Mouse (Mus musculus) thymus, adult 2 months (tissue): ENCODE data around the gene Col23a1.

Experiments used
- CTCF ChIP-seq: fragments of 200-500 bp; IDR thresholded peaks from 2 replicates; pipeline ENCODE4 v1.5.1; 2012; ENCODE audit warnings: mild to moderate bottlenecking, control low read depth, low read length, moderate library complexity, borderline replicate concordance; ENCODE audit not compliant: control insufficient read depth, poor library complexity, insufficient read depth; ENCODE audit errors: extremely low read depth
- POLR2A ChIP-seq: fragments of 200-500 bp; IDR thresholded peaks from 2 replicates; pipeline ENCODE4 v1.6.1; 2012; ENCODE audit warnings: mild to moderate bottlenecking, low read length, control low read depth, moderate library complexity; ENCODE audit not compliant: control insufficient read depth, poor library complexity, insufficient read depth; ENCODE audit errors: extremely low read depth

GRCm38 (mm10) chr11:51396451-51396850, 106.7 kb downstream of the Col23a1 start:
- TF ChIP-seq CTCF = no peak
- no peak for TF ChIP-seq POLR2A
